Mouse (Mus musculus) kidney, adult 2 months (tissue): ENCODE measurements around the gene Ripor3. TPM values are rescaled to one million over a fixed set of nuclear protein-coding genes. Genes with fewer than 3 reads are reported as not detected.

Experiments used
- DNase-seq: peaks from one replicate; pipeline ENCODE4 v3.0.0; 2021
- H3K27ac ChIP-seq: fragments of 200-500 bp; 2 replicates; pipeline ENCODE4 v1.5.1; 2012; ENCODE audit warnings: low read depth, low read length, control low read depth, inconsistent platforms; ENCODE audit not compliant: insufficient read depth
- H3K27me3 ChIP-seq: fragments of 200-500 bp; replicated peaks from 2 replicates; pipeline ENCODE4 v1.6.1; 2012; ENCODE audit warnings: mild to moderate bottlenecking, moderate library complexity, low read length, inconsistent platforms; ENCODE audit not compliant: control insufficient read depth, insufficient read depth
- H3K36me3 ChIP-seq: fragments of 200-500 bp; 2 replicates; pipeline ENCODE4 v1.6.1; 2012; ENCODE audit warnings: mild to moderate bottlenecking, moderate library complexity, low read length, inconsistent platforms; ENCODE audit not compliant: control insufficient read depth, insufficient read depth
- H3K4me1 ChIP-seq: fragments of 200-500 bp; 2 replicates; pipeline ENCODE4 v1.6.1; 2011; ENCODE audit warnings: low read length; ENCODE audit not compliant: control insufficient read depth, insufficient read depth
- H3K4me3 ChIP-seq: fragments of 200-500 bp; 2 replicates; pipeline ENCODE4 v1.5.1; 2011; ENCODE audit warnings: mild to moderate bottlenecking, low read depth, low read length, control low read depth; ENCODE audit not compliant: insufficient read depth
- CTCF ChIP-seq: fragments of 200-500 bp; conservative IDR thresholded peaks from 2 replicates; pipeline ENCODE4 v1.5.1; 2011; ENCODE audit warnings: low read depth, mild to moderate bottlenecking, control low read depth, low read length, moderate library complexity, mixed read lengths; ENCODE audit not compliant: insufficient read depth, insufficient read length
- POLR2A ChIP-seq: fragments of 200-500 bp; IDR thresholded peaks from one replicate; pipeline ENCODE4 v1.6.1; 2011; ENCODE audit warnings: low read depth, low read length, control low read depth
- WGBS: fragments of 180-500 bp; shearing (Covaris S2); methylation state at CpG from one replicate; pipeline ENCODE4 v1.1.7; 2018; 5-methylcytosine and 5-hydroxymethylcytosine counted together
- polyA plus RNA-seq: library from polyadenylated mRNA; depleted of rRNA; stranded (reverse); fragments of >200 nt; gene quantifications from 2 replicates; pipeline ENCODE4 v1.2.3, GENCODE M21; 2012

Ripor3 gene
- polyA plus RNA-seq, 1 experiment = 12.3 TPM

DNA sequence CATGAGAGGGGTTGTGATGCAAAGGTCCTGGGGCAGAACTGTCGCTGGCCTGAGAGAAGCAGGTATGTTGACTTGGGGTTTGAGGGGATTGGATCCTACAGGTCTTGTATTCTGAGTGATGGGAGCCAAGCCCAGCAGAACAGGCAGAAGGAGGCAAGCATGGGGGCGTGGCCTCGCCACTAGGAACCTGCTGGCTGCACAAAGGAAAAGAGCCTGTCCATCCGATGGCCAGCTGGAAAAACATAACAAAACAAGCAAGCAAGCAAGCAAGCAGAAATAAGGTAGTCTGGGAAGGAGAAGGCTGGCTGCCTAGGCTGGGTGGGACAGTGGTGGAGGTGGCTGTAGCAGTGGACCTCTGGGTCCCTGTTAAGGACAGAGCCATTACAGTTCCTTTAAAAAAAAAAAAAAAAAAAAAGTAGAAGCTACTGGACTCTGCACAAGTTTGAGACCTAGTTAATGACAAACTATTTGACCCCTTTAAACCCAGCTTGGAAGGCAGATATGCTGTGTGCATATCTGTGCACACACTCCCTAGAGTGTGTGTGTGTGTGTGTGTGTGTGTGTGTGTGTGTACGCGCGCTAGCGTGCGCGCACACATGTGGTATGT is 34.4 kb upstream of the Ripor3 start:
- Histone ChIP-seq H3K27me3 (no peaks in the 10 kb centered on the region), H3K27ac (peak overlapping the region; percentile 62), H3K4me3 (no peak overlapping the region), H3K4me1 (peaks cover 27% of the 10 kb centered on the region), H3K36me3 (no peaks in the 10 kb centered on the region)
- peak; percentile 83 for DNase-seq
- 60% methylated on average over 10 of the region's 10 CpGs for WGBS
- TF ChIP-seq POLR2A = no peak
- no peak for TF ChIP-seq CTCF

DNA sequence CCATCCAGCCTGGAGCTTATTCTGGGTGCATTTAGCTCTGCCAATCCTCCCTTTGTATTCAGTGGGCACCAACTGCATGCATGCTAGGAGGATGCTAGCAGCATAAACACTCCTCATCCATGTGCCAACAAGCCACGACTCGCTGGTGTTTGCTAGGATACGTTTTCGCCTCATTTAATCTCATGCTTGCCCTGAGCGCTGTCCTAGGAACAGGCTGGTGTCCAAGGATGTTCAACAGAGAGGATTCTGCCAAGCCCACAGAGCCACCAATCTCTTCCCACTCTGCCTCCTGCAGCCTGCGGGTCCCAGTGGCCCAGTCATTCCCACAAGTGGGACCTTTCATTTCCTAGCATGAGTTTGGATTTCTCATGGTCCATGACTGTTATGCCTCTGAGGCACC is 31.6 kb upstream of the Ripor3 start:
- no peaks in the 10 kb centered on the region for H3K27me3 ChIP-seq
- H3K27ac ChIP-seq = no peak overlapping the region
- no peak overlapping the region for H3K4me3 ChIP-seq
- no peak for DNase-seq
- peaks cover 27% of the 10 kb centered on the region for H3K4me1 ChIP-seq
- WGBS = 69% methylated on average over 6 of the region's 6 CpGs
- H3K36me3 ChIP-seq = no peaks in the 10 kb centered on the region
- TF ChIP-seq CTCF (no peak), POLR2A (no peak)

DNA sequence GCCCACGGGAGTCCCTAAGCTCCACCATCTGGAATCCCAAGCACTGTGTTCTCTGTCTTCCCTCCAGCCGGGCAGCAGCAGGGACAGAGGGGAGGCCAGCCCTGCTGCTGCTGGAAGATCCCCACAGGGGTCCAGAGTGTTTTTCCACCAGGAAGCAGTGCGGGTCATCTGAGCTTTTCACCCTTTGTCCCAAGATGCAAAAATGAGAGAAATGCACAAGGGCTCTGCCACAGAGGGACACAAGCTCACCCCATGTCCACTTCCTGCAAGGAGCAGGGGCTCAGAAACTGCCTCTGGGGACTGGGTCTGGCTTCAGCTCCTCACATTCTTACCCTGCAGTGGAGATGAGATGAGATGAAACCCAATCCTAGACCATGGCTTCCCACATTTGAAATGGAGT is 30.3 kb upstream of the Ripor3 start:
- TF ChIP-seq POLR2A (no peak), CTCF (no peak)
- WGBS = 64% methylated on average over 3 of the region's 3 CpGs

DNA sequence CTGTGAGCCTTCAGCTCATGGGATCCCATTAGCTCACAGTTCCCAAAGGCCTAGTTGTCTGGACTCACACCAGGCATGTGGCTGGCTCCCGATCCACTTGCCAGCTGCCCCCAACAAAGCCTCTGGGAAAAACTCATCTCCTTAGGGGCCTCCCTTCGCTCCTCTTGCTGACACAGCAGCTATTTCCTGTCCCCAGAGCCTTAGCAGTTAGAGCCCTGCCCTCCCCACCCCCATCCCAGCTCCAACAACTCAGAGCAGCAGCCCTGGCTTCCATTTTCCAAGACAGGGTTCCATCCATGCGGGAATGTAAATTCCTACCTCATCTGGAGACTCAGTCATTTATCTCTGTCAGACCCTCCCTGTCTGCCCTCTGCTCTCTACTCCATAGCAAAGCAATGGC is 26.6 kb upstream of the Ripor3 start:
- WGBS = 59% methylated on average over 3 of the region's 3 CpGs

More for the DNA sequence above, 30.3 kb upstream of the Ripor3 start:
- Histone ChIP-seq H3K27ac (peak overlapping the region; percentile 75; the same call in 1 of the 2 replicates), H3K4me3 (no peak overlapping the region), H3K4me1 (peaks cover 23% of the 10 kb centered on the region), H3K27me3 (no peaks in the 10 kb centered on the region), H3K36me3 (no peaks in the 10 kb centered on the region)
- DNase-seq = peak; percentile 63

DNA sequence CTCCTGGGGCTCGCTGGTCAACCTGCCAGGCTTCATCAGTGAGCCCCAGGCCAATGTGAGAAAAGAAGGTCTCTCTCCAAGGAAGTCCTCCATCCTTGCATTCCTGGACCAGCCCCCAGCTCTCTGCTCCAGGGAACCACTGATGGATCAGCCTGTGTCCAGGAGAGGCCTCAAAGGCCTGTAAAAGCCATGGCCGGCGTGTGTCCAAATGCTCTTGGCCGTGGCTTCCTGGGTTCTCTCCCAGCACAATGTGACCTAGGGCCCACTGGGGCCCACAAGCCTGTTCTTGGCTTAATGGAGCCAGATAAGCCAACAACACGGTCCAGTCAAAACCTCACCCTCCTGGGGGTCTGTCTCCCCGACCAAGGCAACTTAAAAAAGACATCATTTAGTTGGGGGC is 25.5 kb upstream of the Ripor3 start:
- Histone ChIP-seq H3K27me3 (no peaks in the 10 kb centered on the region), H3K27ac (no peak overlapping the region), H3K36me3 (no peaks in the 10 kb centered on the region), H3K4me3 (no peak overlapping the region), H3K4me1 (peaks cover 3% of the 10 kb centered on the region)
- DNase-seq = no peak
- WGBS = 89% methylated on average over 6 of the region's 6 CpGs
- TF ChIP-seq CTCF = no peak
- no peak for TF ChIP-seq POLR2A

More for the DNA sequence above, 26.6 kb upstream of the Ripor3 start:
- TF ChIP-seq POLR2A = no peak
- no peak for TF ChIP-seq CTCF
- H3K27ac ChIP-seq = no peak overlapping the region
- DNase-seq = peak; percentile 55
- no peaks in the 10 kb centered on the region for H3K27me3 ChIP-seq
- H3K36me3 ChIP-seq = no peaks in the 10 kb centered on the region
- H3K4me3 ChIP-seq = no peak overlapping the region
- H3K4me1 ChIP-seq = peaks cover 3% of the 10 kb centered on the region

DNA sequence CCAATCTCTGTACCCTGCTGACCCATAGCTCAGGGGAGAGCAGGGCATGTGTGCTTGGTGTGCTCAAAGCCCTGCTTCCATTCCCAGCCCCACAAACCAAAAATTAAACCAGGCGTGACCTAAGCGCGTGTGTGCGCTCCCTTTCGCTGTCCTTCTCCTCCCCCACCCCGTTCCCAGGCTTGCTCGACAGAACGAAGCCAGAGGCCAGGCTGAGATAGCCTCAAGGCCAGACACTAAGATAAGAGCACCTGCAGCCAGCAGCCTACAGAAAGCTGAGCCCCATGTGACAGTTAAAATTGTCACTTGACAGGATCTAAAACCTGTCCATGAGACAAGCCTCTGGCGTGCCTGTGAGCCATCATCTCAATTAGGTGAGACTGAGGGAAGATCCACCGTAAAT is 23.5 kb upstream of the Ripor3 start:
- whole genome bisulfite sequencing = 57% methylated on average over 10 of the region's 10 CpGs
- TF ChIP-seq POLR2A = no peak
- no peak for TF ChIP-seq CTCF

DNA sequence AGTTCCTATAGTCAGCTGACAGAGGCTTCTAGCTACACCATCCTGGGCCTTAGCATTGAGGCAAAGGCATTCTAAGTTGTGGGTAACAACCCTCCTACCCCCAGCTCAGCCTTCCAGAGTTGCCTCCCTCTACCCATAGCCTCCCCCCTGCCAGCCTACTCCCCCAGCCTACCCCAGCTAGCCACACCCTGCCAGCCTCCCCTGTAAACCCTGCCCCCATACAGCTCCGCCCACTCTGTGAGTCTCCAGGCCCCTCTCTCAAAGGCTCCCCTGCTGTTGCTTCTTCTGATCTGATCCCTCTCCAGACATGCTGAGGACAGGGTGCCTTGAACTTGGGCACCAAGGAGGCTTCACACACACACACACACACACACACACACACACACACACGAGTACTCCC is 21.4 kb upstream of the Ripor3 start:
- no peaks in the 10 kb centered on the region for H3K27me3 ChIP-seq
- H3K4me1 ChIP-seq = peaks cover 3% of the 10 kb centered on the region
- no peak overlapping the region for H3K4me3 ChIP-seq
- H3K36me3 ChIP-seq = no peaks in the 10 kb centered on the region
- DNase-seq = no peak
- TF ChIP-seq POLR2A = no peak
- TF ChIP-seq CTCF = no peak
- WGBS = 96% methylated on average over 2 of the region's 2 CpGs
- no peak overlapping the region for H3K27ac ChIP-seq

More for the DNA sequence above, 23.5 kb upstream of the Ripor3 start:
- H3K27me3 ChIP-seq = no peaks in the 10 kb centered on the region
- H3K4me1 ChIP-seq = peaks cover 3% of the 10 kb centered on the region
- no peaks in the 10 kb centered on the region for H3K36me3 ChIP-seq
- H3K27ac ChIP-seq = no peak overlapping the region
- H3K4me3 ChIP-seq = no peak overlapping the region
- DNase-seq = no peak
